Mouse (Mus musculus) heart, embryonic 14.5 days (tissue): ENCODE measurements around the gene Mob3b. TPM values are rescaled to one million over a fixed set of nuclear protein-coding genes. Genes with fewer than 3 reads are reported as not detected.

Experiments
- ATAC-seq: fragments of 200-750 bp; cut with Nextera tagmentation; 2 replicates; pipeline ENCODE4 v1.8.0; 2017; ENCODE audit warnings: low read depth, moderate TSS enrichment; ENCODE audit not compliant: insufficient number of reproducible peaks, insufficient read depth, low FRiP score
- H3K27ac ChIP-seq, 2 experiments: fragments of 200-500 bp in 1 of 2; fragments of 300-500 bp in 1 of 2; sonication (generic) in 1 of 2; replicated peaks in 1 of 2; 2 replicates each; pipeline ENCODE4 v1.5.1; 2012 to 2014; ENCODE audit warnings: low read depth in 2 of 2, low read length in 2 of 2, control low read depth in 1 of 2, mild to moderate bottlenecking in 1 of 2, mixed read lengths in 1 of 2; ENCODE audit not compliant: control insufficient read depth in 1 of 2, insufficient read depth in 1 of 2
- H3K27me3 ChIP-seq: fragments of 300-500 bp; sonication (generic); 2 replicates; pipeline ENCODE4 v1.6.1; 2014; ENCODE audit warnings: mild to moderate bottlenecking, low read length, control low read depth; ENCODE audit not compliant: control insufficient read depth, insufficient read depth
- H3K36me3 ChIP-seq: fragments of 300-500 bp; sonication (generic); 2 replicates; pipeline ENCODE4 v1.6.1; 2014; ENCODE audit warnings: mild to moderate bottlenecking, control low read depth, low read length, mixed read lengths; ENCODE audit not compliant: control insufficient read depth, insufficient read depth
- H3K4me1 ChIP-seq, 2 experiments: fragments of 200-500 bp in 1 of 2; fragments of 300-500 bp in 1 of 2; sonication (generic) in 1 of 2; 2 replicates each; pipeline ENCODE4 v1.6.1; 2012 to 2014; ENCODE audit warnings: low read length in 2 of 2, control low read depth in 1 of 2, mixed read lengths in 1 of 2; ENCODE audit not compliant: control insufficient read depth in 2 of 2, insufficient read depth in 2 of 2
- H3K4me2 ChIP-seq: fragments of 300-500 bp; sonication (generic); 2 replicates; pipeline ENCODE4 v1.6.1; 2014; ENCODE audit warnings: mild to moderate bottlenecking, low read length
- H3K4me3 ChIP-seq, 2 experiments: fragments of 200-500 bp in 1 of 2; fragments of 300-500 bp in 1 of 2; sonication (generic) in 1 of 2; 2 replicates each; pipeline ENCODE4 v1.5.1; 2012 to 2014; ENCODE audit warnings: low read length in 2 of 2, mild to moderate bottlenecking in 2 of 2, control low read depth in 1 of 2, low read depth in 1 of 2, moderate library complexity in 1 of 2; ENCODE audit not compliant: control insufficient read depth in 1 of 2, insufficient read depth in 1 of 2
- H3K9ac ChIP-seq: fragments of 300-500 bp; sonication (generic); 2 replicates; pipeline ENCODE4 v1.6.1; 2014; ENCODE audit warnings: mild to moderate bottlenecking, low read length
- H3K9me3 ChIP-seq: fragments of 300-500 bp; sonication (generic); 2 replicates; pipeline ENCODE4 v1.6.1; 2016; ENCODE audit warnings: low read length, control low read depth; ENCODE audit not compliant: control insufficient read depth
- WGBS: fragments of 180-500 bp; shearing (Covaris S2); extraction: QIAGEN DNeasy Blood & Tissue Kit; methylation state at CpG from one replicate; pipeline ENCODE4 v1.1.7; 2014; 5-methylcytosine and 5-hydroxymethylcytosine counted together
- polyA plus RNA-seq: library from polyadenylated mRNA; unstranded; fragments of >200 nt; fragmentation: Nextera tagmentation; extraction: Ambion mirVana; gene quantifications from 2 replicates; pipeline ENCODE4 v1.2.1, GENCODE M21; 2014

The Mob3b gene
- polyA plus RNA-seq, 1 experiment from 2014 or later, result 3.5 TPM

GRCm38 (mm10) chr4:35018416-35018815 is 138.9 kb downstream of the Mob3b start:
- no peaks in the 10 kb centered on the region for H3K9me3 ChIP-seq
- no peak overlapping the region for H3K4me3 ChIP-seq
- WGBS, result 74% methylated on average over 1 of the region's 1 CpGs
- ATAC-seq, result no peak
- H3K27ac ChIP-seq, result no peak overlapping the region
- no peak overlapping the region for H3K4me2 ChIP-seq
- no peaks in the 10 kb centered on the region; a peak in 1 of 4 replicates for H3K4me1 ChIP-seq
- no peaks in the 10 kb centered on the region; the same call in 1 of the 2 replicates for H3K27me3 ChIP-seq
- H3K36me3 ChIP-seq, result no peaks in the 10 kb centered on the region
- H3K9ac ChIP-seq, result no peak overlapping the region

GRCm38 (mm10) chr4:35012401-35013307 is 144.6 kb downstream of the Mob3b start:
- WGBS, result 29% methylated on average over 10 of the region's 10 CpGs
- Histone ChIP-seq H3K9me3 (no peaks in the 10 kb centered on the region), H3K27ac (no peak overlapping the region), H3K36me3 (no peaks in the 10 kb centered on the region), H3K9ac (no peak overlapping the region), H3K27me3 (no peaks in the 10 kb centered on the region; the same call in 1 of the 2 replicates), H3K4me3 (no peak overlapping the region), H3K4me2 (peak overlapping the region; percentile 21), H3K4me1 (peaks cover 0 to 11% of the 10 kb centered on the region in 2 experiments; a peak in 3 of 4 replicates)
- ATAC-seq, result peak; percentile 54

- 6% methylated on average over 11 of the region's 11 CpGs for WGBS
- H3K9ac ChIP-seq, result no peak overlapping the region
- peak overlapping the region; percentile 53 to 63 for H3K27ac ChIP-seq
- 0 out of 4 replicates have a peak overlapping the region, but pooled peaks have one; percentile 9 to 13 for H3K4me3 ChIP-seq
- no peaks in the 10 kb centered on the region for H3K27me3 ChIP-seq
- H3K9me3 ChIP-seq, result no peaks in the 10 kb centered on the region
- ATAC-seq, result no peak; the same call in 1 of the 2 replicates
- no peaks in the 10 kb centered on the region for H3K36me3 ChIP-seq
- H3K4me2 ChIP-seq, result peak overlapping the region; percentile 60
- peaks cover 20 to 32% of the 10 kb centered on the region in 2 experiments for H3K4me1 ChIP-seq
These were observed 150.6 kb downstream of the Mob3b start for GRCm38 (mm10) chr4:35006541-35007260.

- WGBS, result 30% methylated on average over 6 of the region's 6 CpGs
- Histone ChIP-seq H3K9me3 (no peaks in the 10 kb centered on the region), H3K27ac (peak overlapping the region in 1 of 2 experiments; percentile 63; a peak in 2 of 4 replicates), H3K4me3 (no peak overlapping the region), H3K4me2 (peak overlapping the region; percentile 60), H3K9ac (no peak overlapping the region), H3K4me1 (peaks cover 20 to 31% of the 10 kb centered on the region in 2 experiments), H3K27me3 (no peaks in the 10 kb centered on the region), H3K36me3 (no peaks in the 10 kb centered on the region)
- ATAC-seq, result no peak
These were observed 151.2 kb downstream of the Mob3b start for GRCm38 (mm10) chr4:35006056-35006455.

GRCm38 (mm10) chr4:35005068-35005769 is 152.1 kb downstream of the Mob3b start:
- H3K4me1 ChIP-seq, result peaks cover 20 to 31% of the 10 kb centered on the region in 2 experiments
- H3K27ac ChIP-seq, result no peak overlapping the region
- no peak overlapping the region for H3K4me3 ChIP-seq
- H3K36me3 ChIP-seq, result no peaks in the 10 kb centered on the region
- 35% methylated on average over 5 of the region's 5 CpGs for whole genome bisulfite sequencing
- no peaks in the 10 kb centered on the region for H3K27me3 ChIP-seq
- H3K9me3 ChIP-seq, result no peaks in the 10 kb centered on the region
- ATAC-seq, result 0 out of 2 replicates have a peak, but pooled peaks have one; percentile 22
- no peak overlapping the region for H3K4me2 ChIP-seq
- H3K9ac ChIP-seq, result no peak overlapping the region

- no peaks in the 10 kb centered on the region for H3K36me3 ChIP-seq
- H3K4me1 ChIP-seq, result peaks cover 20 to 31% of the 10 kb centered on the region in 2 experiments
- WGBS, result 82% methylated on average over 8 of the region's 8 CpGs
- no peaks in the 10 kb centered on the region for H3K9me3 ChIP-seq
- H3K27ac ChIP-seq, result no peak overlapping the region
- ATAC-seq, result no peak
- no peak overlapping the region for H3K9ac ChIP-seq
- no peak overlapping the region for H3K4me3 ChIP-seq
- H3K4me2 ChIP-seq, result no peak overlapping the region
- H3K27me3 ChIP-seq, result no peaks in the 10 kb centered on the region
These were observed 152.8 kb downstream of the Mob3b start for GRCm38 (mm10) chr4:35004473-35004872.
